Mouse (Mus musculus) left cerebral cortex, postnatal 14 days (tissue): Measurements from ENCODE around the gene Ccdc88c. TPM values are rescaled to one million over a fixed set of nuclear protein-coding genes. Genes with fewer than 3 reads are reported as not detected.

Experiments used
- DNase-seq, 2 experiments: peaks; one replicate each; pipeline ENCODE4 v3.0.0; 2021 to 2022; ENCODE audit warnings: low spot score in 2 of 2, mixed read lengths in 1 of 2
- intact Hi-C: fragments of 180-260 bp; cut with DNase I; formaldehyde crosslinking; loops from one replicate; pipeline ENCODE4 v1.15.1; 2025
- total RNA-seq, 2 experiments: library from RNA; stranded (reverse); gene quantifications; 2 replicates each; pipeline ENCODE4 v1.2.3; 2021

Ccdc88c gene
- total RNA-seq, 2 experiments from 2014 or later, result 21.6 to 22.4 TPM

- intact Hi-C loops, result no loop called here
- DNase-seq, result peak in 1 of 2 experiments; percentile 10
Measured at GRCm38 (mm10) chr12:100907598-100908297, 121.1 kb downstream of the Ccdc88c start, which contains the start of gene Gpr68. Gene Gpr68, minus strand, starts transcription at chr12:100908198.

DNA sequence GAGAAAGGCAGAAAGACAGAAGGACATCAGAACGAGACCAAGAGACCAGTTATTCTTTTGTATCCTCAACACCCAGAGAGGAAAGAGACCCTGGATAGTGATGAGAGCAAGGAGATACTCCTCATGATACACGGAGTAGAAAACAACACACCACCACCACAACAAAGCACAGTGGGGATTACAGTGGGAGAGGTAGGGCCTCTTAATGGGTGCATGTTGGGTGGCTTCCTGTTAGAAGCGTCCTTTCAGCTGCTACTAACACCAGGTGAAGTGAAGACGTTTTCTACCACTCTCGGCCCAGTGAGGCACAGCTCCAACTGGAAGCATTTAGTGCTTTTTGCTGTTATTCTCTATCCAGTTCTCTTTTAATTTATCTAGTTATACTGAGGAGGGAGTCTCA lies 122.0 kb downstream of the Ccdc88c start:
- DNase-seq, result no peak
- intact Hi-C loops, result no loop called here

DNA sequence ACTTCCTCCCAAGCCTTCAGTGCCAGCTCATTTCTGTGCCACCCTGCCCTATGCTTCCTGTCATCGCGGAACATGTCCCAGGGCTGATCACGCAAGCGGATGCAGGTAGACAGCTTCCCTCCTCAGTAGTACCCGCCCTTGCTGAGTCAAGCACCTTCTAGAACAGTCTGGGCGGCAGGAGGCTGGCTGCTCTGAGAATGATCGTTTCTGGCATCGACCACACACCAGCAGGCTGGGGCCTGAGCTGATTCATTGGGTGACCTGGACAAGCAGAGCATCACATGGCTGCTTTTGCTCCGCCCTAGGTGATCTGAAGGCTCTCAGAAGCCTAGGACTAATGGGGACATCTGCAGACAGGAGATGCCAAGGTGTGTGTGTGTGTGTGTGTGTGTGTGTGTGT lies 125.1 kb downstream of the Ccdc88c start:
- intact Hi-C loops, result no loop called here
- DNase-seq, result no peak

DNA sequence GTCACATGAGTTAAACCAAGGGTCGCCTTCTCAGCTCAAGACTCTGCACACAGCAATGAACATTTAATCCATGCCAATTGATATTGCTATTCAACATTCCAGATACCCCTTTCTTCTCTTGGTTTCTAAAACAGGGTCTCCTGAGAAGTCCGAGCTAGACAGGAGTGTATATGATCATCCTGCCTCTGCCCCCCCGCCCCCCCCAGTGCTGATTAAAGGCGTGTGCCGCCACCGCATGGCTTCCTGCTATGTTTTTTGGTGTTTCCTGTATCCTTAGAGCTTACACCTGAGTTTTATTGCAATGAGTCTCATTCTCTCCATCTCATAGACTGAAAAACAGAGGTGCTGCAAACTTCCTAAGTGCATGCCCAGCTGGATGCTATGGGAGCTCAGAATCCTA lies 127.5 kb downstream of the Ccdc88c start:
- DNase-seq, result no peak
- intact Hi-C loops, result no loop called here

DNA sequence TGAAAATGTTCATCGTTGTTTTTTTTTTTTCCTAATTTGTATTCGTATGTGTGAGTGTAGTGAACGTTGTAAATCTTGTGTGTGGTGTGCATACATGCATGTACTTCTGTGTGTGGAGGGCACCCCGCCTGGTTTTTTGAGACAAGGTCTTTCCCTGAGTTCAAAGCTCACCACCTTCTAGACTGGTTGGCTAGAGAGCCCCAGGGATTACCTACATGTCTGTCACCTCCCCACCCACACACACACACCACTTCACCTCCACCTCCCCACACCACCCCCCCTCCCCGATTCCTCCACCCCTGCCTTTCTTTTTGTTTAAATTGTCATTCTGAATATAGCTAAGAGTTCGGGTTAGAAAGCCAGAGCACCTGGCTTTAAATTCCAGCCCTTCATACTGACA lies 128.0 kb downstream of the Ccdc88c start:
- intact Hi-C loops, result no loop called here
- no peak for DNase-seq

GRCm38 (mm10) chr12:100899111-100899640 lies 129.7 kb downstream of the Ccdc88c start:
- peak; percentile 19 to 34 for DNase-seq
- intact Hi-C loops, result no loop called here

GRCm38 (mm10) chr12:100897736-100898650 lies 130.9 kb downstream of the Ccdc88c start:
- no peak for DNase-seq
- intact Hi-C loops, result no loop called here

DNA sequence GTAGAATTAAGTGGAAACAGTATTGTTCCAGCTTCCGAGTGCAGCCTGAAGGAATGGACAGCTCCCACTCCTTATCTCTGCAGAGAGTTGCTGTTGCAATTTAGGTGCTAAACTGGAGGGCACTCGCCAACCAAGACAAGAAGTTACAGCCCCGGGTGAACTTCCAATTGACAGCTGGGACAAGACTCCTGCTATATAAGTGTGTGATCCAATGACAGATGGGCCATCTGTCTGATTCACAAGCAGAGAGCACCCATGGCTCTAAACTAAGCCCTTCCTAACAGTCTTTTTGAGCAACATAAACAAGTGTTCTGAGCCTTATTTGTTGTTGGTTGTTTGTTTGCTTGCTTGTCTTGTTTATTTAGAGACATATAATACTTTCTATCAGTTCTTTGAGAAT lies 132.2 kb downstream of the Ccdc88c start:
- intact Hi-C loops, result no loop called here
- no peak for DNase-seq

DNA sequence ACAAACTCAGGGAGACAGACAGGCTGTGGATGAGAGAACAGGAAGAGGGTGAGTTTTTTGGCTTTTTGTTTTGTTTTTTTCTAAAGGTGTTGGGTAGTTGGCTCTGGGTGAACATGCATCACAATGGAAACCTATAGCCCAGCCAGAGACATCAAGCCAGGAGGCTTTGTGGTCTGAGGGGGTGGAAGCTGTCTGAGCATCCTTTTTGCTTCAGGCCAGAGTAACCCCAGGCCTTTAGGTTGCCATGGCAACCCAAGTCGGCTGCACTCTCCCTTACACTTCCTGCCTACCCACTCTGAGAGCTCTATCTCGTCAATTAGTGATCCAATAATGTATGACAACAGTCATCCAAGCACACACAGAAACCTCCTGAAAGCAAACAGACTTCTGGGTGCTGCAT lies 133.4 kb downstream of the Ccdc88c start:
- no peak for DNase-seq
- intact Hi-C loops, result no loop called here

DNA sequence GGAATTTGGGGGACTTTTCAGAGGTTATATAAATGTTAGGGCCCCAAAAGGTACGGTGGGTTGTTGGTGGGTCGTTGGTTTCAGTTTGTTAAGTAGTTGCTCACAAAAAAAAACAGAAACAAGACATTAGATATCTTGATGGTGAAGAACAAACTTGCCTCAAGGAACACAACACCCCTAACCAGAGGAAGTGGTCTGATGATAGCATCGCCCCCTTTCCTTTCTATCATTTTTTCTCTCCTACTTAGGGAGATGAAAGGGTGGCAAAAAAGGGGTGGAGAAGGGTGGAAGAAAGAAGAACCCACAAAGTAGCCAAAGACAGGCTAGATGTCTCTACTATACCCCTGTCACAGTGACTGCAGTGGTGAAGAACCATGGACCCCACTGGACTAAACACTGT lies 138.3 kb downstream of the Ccdc88c start:
- no peak for DNase-seq
- intact Hi-C loops, result no loop called here

GRCm38 (mm10) chr12:100887801-100888258 lies 141.0 kb downstream of the Ccdc88c start:
- DNase-seq, result peak; percentile 66 to 86

DNA sequence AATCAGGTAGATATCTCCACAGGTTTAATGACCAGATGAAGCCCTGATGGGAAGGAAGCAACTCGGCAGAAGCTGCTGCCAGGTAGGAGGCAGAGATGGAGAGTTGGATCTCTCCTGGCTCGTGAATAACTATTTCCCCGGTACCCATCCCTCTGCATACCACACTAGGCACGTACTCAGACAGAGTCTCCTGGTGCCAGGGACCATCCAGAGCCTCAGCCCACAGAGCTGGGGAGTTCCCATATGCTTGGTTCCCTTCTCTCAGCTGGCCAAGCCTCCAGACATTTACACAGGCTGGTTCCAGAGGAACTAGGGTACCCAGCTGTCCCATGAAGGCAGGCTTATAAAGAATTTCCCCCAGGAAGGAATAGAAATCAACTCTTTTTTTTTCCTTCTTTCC lies 142.0 kb downstream of the Ccdc88c start:
- intact Hi-C loops, result no loop called here
- no peak for DNase-seq

More at GRCm38 (mm10) chr12:100887801-100888258, 141.0 kb downstream of the Ccdc88c start:
- intact Hi-C loops, result no loop called here

GRCm38 (mm10) chr12:100885585-100885984 lies 143.3 kb downstream of the Ccdc88c start:
- intact Hi-C loops, result no loop called here
- DNase-seq, result no peak

DNA sequence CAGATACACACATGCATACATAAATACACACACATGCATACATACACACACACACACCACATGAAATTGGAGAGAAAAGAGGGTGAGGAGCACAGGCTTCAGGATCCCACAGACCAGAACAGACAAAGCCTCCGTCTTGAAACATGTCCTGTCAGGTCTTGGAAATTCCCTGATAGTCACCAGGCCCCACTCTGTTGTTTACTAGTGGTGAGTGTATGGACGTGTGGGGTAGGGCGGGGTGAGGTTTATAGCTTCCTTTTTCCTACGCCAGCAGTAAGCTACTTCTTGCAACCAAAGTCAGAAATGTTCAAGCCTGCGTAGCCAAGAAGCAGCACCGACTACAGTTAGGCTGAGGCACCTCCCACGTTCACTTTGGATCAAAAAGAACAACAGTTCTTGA lies 145.7 kb downstream of the Ccdc88c start:
- DNase-seq, result no peak
- intact Hi-C loops, result no loop called here

DNA sequence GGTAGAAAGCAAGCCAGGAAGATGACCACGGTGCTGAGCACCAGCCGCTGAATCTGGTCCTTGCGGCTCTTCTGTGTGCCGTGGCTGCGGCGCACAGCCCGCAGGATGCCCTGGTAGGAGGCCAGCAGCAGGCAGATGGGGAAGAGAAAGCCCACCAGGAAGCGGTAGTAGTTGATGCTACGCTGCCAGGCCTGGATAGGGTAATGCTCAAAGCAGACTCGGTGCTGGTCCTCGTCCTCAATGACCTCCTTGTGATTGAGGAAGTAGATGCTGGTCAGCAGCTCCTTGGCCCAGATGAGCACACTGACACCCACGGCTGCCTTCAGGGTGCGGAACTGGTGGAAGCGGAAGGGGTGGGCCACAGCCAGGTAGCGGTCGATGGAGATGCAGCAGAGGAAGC lies 150.3 kb downstream of the Ccdc88c start:
- intact Hi-C loops, result no loop called here

DNA sequence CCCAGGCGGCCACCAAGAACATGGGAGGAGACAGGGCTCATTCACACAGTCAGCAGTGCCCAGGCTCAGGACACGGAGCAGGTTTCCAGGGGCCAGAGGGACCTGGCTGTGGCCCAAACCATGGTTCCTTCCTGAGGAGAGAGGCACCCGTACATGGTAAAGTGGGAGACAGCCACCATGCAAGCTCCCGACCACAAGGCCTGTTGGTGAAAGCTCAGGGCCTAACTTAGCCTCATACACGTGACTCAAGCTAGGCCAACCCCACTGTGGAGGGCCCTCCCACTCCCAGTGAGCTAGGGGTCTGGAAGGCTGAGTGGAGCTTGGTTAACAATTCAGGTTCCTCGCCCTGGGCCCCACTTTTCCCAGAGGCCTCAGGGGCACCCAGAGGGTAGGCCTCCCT lies 150.9 kb downstream of the Ccdc88c start:
- intact Hi-C loops, result no loop called here
- DNase-seq, result no peak

More for the DNA sequence above, 150.3 kb downstream of the Ccdc88c start:
- DNase-seq, result no peak

DNA sequence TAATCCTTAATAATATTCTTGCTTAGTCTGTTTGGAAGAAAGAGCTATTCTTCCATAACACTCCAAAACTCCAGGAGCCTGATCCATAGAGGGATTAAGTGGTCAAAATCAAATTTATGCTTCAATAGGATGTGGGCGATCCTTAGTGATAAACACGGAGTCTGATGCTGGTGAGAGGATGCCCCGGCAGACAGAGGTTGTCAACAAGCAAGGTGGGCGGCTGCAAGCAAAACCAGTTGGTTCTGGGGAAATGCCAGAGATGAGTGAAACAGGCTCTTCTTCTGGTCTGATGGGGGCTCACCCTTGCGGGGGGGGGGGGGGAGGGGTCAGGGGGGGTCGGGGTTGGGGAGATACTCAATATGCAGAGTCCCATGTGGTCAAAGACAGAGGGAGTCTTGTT lies 152.9 kb downstream of the Ccdc88c start:
- no peak for DNase-seq
- intact Hi-C loops, result no loop called here

DNA sequence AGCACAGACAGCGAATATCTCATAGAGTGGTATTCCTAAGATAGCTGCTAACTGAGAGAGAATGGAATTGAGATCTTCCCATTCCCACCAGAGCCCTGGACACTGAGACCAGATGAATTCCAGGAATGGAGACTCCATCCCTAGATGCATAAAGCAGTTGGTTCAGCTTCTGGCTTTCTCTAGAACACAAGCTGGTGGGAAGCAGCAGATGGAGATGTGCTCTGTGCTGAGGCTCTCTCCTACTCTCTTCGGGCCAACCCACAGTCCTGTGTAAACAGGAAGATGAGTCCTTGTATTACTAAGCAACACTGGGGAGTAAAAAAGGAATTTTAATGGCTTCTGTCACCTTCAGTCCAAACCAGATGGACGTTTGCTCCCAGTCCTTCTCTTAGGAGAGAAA lies 153.3 kb downstream of the Ccdc88c start:
- DNase-seq, result peak; percentile 49 to 55
- intact Hi-C loops, result no loop called here

GRCm38 (mm10) chr12:100873612-100874011 lies 155.2 kb downstream of the Ccdc88c start:
- no peak for DNase-seq
- intact Hi-C loops, result no loop called here

- intact Hi-C loops, result no loop called here
- no peak for DNase-seq
Measured at GRCm38 (mm10) chr12:100871841-100872240, 157.0 kb downstream of the Ccdc88c start.
